Mouse (Mus musculus): ENCODE data around the gene Iqcd.

Gene Iqcd

DNA sequence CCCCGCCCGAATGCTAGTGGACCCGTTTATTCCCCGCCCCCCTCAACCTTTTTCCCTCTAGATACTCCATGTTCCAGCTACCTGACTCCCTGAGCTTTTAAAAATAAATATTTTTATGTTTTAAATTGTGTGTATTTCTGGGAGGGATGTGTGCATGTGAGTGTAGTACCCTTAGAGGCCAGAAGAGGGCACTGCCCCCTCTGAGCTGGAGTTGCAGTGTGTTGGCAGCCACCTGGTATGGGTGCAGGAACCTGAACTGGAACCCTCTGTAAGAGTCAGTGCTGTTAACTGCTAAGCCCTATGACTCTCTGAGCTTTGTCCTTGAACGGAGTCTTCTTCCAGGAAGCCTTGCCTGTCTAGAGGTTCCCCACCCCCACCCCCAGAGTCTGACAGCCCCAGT lies 43.1 kb downstream of the Iqcd start:
- DNase-seq = no peak

DNA sequence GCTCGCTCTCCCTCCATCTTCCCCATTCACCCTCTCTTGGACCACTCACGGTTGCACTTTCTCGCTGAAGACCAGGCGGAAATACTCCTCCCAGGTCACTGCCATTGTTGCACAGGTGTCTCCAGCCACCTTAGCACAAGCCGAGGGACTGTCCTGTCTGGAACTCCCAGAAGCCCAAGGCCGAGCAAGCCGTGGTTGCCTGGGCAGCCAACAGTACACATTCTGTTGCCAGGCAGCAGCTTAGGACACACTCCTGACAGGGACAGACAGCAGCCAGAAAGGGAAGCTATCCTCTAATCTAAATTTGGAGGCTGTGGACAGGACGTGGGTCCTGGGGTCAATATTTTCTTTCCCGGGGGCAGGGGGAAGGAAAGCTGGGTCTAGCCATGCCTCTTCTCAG lies 45.3 kb downstream of the Iqcd start, which contains the start of gene Cfap73:
TSS of gene Cfap73 (minus strand) at position 105 of the 400 bp plus-strand sequence.
- DNase-seq = no peak

DNA sequence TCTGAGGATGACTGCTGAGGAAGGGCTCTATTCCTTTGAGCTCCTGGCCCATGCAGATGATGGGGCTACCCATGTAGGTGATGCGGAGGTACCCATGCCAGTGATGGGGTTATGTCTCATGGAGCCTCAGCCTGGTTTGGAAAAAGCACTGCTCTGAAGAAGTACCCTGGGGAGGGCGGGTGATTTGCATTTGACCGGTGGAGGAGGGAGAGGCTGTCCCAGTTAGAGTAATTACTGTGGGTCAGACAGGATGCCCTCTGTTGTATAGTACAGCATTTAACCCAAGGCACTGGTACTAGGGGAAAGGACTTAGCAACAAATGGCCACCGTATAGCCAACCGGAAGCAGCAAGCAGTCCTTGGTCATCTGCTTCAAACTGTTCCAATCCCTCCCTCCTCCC lies 46.0 kb downstream of the Iqcd start:
- DNase-seq = no peak

DNA sequence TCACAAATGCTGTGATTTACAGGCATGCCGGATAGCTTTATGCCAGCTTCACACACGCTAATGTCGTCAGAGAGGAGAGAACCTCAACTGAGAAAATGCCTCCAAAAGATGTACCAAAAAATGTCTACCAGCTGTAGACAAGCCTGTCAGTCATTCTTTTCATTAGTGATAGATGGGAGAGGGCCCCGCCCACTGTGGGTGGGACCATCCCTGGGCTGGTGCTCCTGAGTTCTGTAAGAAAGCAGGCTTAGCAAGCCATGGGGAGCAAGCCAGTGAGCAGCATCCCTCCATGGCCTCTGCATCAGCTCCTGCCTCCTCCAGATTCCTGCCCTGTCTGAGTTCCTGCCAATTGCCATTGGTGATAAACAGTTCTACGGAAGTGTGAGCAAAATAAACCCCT lies 46.8 kb downstream of the Iqcd start:
- DNase-seq = no peak

DNA sequence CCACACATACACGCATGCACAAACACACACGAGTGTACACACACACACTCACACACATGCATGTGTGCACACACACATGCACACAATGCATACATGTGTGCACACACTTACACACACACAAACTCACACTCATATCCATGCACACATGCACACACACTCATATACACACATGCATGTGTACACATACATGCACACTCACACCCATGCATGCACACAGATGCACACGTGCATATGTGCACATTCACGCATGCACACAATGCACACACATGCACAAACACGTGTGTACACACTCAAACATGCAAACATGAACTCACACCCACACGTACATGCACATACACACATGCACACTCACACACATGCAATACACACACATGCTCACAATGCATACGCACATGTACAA lies 51.3 kb downstream of the Iqcd start:
- DNase-seq = no peak

DNA sequence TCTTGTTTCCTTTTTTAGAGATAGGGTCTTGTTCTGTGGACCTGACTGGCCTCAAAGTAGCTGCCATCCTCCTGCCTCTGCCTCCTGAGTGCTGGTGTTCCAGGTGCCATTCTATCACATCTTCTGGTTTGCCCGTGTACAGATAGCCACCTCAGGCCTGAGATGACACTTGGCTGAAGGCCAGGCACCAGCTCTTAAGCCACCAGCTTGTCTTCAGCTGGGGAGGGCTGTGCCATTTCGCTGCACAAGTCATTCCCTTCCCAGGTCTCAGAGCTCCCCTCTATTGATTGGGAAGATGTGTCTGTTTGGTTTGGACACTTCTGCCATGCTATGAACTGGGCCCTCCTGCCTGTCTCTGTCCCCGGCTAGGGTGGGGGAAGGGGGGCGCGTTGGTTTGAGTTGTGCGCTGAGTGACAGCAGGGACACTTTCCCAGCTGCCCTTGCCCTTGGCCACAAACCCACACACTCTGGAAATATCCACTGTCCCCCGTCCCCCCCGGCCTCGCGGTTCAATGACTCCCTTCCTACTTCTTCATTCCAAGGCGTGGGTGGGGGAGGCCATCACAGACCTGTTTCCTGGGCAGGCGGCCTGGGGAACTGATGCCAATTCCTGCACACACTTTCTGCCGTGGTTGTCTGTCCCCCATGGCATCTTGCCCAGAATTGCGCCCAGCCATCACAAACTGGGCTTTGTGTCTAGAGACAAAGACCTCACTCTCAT lies 54.7 kb downstream of the Iqcd start:
- DNase-seq = no peak

DNA sequence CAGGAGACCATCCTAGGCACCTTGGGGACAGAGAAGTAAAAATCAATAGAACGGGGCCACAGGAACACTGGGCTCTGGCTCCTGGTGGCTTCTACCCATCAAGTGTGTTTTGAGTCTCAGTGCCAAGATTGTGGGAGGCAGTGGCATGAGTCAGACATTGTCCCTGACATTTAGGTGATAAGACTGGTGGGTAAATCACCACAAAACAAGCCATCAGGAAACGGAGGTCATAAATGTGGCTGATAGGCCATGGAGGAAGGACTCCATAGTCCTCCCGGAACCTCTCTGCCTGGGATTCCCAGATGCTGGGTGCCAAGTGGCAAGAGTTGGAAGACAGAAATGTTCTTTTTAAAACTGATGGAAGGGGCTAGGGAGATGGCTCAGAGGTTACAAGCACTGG lies 55.4 kb downstream of the Iqcd start:
- no peak for DNase-seq

DNA sequence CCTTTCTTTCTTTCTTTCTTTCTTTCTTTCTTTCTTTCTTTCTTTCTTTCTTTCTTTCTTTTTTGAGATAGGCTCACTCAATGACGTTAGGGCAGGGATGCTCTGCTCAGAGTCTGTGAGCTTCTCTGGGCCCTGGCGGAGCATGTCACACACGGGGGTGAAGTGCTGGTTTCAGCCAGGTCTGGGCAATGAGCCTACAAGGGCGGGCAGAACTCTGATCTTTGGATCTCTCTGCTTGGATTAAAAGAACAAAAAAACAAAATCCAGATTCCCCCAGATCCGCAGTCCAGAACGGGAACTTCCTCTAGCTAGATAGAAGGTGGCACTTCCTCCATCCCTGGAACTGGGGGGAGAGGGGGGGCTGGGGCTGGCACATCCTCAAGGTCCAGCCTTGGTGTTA lies 57.0 kb downstream of the Iqcd start:
- no peak for DNase-seq

DNA sequence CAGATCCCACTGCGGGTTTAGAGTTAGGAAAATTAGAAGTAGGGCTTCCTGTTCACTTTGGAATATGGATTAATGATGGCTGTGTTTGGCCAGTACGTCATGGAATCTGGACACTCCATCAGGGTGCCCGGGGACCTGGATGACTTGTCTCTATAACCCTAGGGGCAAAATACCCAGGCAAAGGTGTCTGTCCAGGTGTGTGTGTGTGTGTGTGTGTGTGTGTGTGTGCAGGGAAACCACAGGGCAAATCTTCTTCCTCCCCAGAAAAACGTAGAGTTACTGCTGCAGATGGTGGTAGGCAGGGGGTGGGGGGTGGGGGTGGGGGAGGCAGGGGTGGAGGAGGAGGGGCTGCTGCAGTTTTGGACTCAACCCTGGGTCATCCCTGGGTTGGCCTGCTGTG lies 58.5 kb downstream of the Iqcd start:
- no peak for DNase-seq

DNA sequence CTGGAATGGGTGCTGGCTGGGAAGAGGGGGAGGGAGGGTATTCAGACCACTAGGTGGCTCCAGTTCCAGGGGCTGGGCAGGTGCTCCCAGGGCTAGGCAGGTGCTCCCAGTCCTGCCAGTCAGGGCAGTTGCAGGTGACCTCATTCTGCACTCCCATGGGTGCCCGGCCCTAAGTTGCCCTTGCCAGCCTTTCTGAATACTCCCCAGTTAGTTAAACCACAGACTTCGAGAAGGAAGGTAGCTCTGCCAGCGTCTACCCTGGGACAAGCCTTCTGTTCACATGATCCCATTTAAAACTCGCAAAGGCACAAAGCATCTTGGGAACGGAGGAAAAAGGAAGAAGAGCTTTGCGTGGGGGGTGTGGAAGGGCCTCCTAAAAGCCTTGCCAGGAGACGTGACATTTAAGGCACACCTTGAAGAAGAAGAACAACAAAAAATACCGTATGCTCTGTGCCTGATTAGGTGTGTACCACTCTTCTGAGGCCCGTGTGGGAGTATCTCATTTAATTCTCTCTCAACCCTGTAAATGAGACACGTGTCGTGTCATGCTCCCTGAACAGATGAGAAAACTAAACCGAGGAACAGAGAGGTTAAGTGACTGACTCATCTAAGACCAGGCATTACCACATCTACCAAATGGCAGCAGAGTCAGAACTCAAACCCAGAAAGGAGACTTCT lies 59.1 kb downstream of the Iqcd start:
- DNase-seq = no peak

DNA sequence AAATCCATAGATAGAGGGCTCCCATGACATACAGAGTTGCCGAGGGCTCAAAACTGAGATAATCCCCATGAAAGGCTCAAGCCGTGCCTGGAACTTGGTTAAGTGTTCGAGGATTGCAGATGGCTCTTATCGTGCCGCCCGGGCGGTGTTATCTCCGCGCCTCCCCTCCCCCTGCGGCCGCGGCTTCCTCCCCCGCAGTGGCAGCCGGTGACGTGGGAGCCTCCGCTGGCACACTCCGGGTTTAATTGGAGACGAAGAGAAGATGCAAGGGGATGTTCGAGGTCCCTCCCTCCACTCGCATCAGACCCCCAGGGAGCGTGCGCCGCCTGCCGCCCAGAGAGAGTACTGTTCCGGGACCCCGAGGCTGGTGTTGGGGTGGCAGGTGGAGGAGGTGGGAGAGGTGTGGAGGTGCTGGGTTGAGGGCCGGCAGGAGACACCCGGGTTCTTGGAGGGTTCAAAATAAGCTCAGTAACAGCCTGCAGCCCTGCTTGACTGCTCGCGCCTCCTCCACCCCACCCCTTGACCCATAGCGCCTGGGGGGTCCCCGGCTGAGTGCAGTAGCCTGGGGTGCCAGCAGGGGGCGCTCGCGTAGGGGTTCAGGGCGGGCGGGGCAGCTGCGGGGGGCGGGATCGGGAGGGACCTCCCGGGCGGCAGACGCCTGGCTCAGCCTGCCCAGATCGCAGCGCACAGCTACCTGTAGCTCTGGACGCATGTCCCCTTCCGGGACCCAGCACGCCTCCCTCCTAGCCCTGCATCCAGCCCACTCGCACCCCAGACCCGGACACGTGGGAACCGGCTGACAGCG lies 60.0 kb downstream of the Iqcd start, which contains the start of gene Rasal1:
TSS of gene Rasal1 (plus strand) at position 244 of the 805 bp plus-strand sequence.
- DNase-seq = peak; percentile 51

DNA sequence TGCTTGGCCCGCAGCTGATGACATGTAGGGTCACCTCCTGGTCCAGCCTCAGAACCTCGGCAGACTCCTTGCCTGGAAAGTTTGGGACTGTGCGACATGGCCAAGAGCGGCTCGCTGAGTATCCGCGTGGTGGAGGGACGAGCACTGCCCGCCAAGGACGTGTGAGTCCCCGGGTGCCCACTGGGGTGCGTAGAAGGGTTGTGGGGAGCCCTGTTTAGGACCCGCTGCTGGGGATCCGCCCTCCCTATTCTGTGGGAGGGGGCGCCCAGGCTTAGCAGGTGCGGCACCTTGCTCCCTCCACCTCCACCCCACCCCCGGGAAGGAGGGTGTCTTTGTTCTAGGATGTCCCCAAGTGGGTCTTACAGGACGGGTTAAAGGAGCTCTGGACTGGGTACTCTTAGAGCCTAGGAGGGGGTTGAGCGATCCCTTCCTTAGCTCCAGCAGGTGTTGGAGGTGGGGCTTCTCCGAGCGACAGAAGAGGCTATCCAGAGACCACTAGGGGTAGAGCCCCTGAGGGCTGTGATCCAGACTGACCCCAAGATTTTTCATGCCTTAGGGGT lies 60.6 kb downstream of the Iqcd start:
- peak; percentile 23 for DNase-seq

DNA sequence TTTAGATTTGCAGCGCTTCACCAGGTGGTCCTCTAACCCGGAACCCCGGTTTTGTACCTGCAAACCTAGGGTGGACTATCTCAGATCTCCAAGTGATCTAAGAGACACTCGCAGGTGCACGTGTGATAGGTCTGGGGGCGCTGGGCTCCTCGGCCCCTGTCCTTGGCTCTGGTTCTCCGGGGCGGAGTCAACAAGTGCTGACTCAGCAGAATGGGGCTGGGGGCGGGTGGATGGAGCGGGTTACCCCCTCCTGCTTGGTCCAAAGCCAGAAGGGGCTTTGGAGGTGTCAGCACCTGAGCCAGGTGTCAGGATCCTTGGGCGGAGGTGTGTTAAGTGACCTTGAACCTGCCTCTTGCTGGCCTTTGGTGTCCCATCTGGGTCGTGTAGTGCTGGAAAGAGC lies 61.1 kb downstream of the Iqcd start:
- no peak for DNase-seq

DNA sequence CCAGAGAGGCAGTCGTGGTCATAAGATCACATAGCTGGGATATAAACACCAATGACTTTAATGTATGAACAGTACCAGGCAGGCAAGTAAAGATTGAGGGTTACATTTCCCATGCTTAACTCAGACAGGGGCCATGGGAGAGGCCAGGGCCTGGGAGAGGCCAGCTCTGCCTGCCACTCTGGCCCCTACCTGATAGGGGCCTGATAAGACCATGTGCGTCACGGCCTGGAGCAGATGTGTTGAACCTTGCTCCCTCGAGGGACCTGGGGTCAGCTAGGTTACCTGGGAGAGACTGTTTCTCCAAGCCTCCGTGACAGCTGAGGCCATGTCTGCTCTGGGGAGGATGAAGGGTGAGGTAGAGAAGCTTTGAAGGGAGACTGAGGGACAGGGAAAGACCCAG lies 62.4 kb downstream of the Iqcd start:
- DNase-seq = no peak

DNA sequence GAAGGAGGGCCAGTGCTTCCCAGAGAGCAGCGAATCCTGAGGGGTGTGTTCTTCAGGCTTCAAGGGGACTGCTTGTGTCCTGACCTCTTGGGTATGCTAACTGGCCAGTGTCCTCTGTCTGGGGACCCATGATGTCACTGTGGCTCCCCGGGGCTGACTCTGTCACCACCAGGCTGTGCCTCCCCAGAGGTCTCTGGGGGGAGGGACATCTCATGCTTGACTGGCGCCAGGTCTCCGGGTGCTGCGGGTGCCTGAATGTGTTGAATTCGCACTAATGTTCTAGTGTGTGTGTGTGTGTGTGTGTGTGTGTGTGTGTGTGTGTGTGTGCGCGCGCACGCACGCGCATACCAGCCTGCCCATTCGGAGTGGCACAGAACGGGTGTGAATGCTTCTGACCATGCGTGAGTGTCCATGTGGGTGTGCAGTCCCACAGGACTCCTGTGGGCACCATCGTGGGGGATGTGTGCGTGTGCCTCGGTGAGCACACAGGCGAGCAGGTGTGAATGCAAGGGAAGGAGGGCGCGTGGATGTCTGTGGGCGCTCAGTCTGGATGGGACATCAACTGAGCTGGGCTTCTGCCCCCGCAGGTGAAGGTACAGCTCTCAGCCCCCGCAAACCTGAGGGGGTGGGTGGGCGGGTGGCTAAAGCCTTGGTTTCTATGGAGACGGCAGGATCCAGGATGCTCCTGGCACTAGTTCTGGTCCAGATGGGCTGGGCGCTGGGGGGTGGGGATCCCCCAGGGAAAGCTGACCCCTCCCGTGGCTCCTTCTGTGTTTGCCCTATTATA lies 64.3 kb downstream of the Iqcd start:
- DNase-seq = no peak

DNA sequence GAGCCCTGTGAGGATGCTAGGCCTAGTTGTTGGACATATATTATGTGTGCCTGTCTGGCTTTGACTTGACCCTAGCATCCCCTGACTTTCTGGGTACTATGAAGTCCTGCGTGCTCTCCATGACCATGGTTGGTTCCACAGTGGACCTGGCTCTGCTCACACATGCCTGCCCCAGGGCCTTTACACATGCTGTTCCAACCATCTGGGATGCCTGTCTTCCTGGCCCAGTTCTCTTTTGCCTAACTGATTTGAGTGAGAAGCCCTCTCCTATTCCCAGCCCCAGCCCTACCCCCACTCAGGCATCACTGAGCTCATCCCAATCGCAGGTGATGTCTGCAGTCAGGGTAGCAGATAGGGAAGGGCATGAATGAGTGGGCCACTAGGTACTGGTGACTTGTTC lies 65.1 kb downstream of the Iqcd start:
- DNase-seq = no peak

DNA sequence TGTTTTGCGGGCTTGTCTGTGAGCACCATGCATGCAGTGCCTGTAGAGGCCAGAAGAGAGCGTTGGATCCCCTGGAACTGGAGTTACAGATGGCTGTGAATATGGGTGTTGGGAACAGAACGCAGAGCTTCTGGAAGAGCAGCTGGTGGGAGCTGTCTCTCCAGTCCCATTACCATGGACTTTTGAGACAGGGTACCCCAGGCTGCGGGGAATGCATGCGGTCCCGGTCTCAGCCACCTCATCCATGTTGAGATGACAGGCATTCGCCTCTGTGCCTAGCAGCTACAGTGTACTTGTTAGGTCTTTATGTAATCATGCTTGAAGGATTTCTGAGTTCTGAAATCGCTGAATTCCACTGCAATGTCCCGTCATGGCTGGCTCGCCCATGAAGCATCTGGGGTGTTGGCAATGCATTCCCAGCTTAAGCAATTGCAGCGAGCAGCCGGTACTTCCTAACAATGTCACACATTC lies 67.5 kb downstream of the Iqcd start:
- DNase-seq = no peak

Data from embryo, embryonic 11 days (tissue).